Mouse (Mus musculus) lung, adult 10 weeks (tissue): ENCODE results near the gene Mri1. TPM values are rescaled to one million over a fixed set of nuclear protein-coding genes. Genes with fewer than 3 reads are reported as not detected.

Source experiments
- polyA plus RNA-seq: library from polyadenylated mRNA; stranded (reverse); fragments of 350-450 nt; fragmentation: Illumina TruSeq; extraction: RNeasy Lipid Tissue Mini Kit (QIAGEN cat#74804); gene quantifications from one replicate; pipeline ENCODE4 v1.2.3, GENCODE M21; 2014; ENCODE audit warnings: low read depth, low replicate concordance; ENCODE audit not compliant: insufficient read depth

The Mri1 gene
- polyA plus RNA-seq: 15.2 TPM

GRCm38 (mm10) chr8:84256822-84257610 is at the start of gene Mri1:
Gene Mri1, minus strand, starts transcription at chr8:84257326.

GRCm38 (mm10) chr8:84269950-84270773 is 13.0 kb upstream of the Mri1 start, which contains the start of gene Ccdc130:
Gene Ccdc130, minus strand, starts transcription at chr8:84270380.

GRCm38 (mm10) chr8:84249257-84250170 is 7.6 kb downstream of the Mri1 start, which contains the start of gene D8Ertd738e:
Gene D8Ertd738e, minus strand, starts transcription at chr8:84249719.

GRCm38 (mm10) chr8:84236998-84237473 is 20.1 kb downstream of the Mri1 start, which contains the start of gene Zswim4:
Gene Zswim4, minus strand, starts transcription at chr8:84237055.

Other genes starting within 250 kb of the Mri1 start
- gene 2210011C24Rik, start 245.2 kb downstream of the Mri1 start, polyA plus RNA-seq: 15.0 TPM
- 0.21 TPM for gene Palm3, start 235.9 kb downstream of the Mri1 start, polyA plus RNA-seq
- gene Il27ra, start 214.7 kb downstream of the Mri1 start, polyA plus RNA-seq: 4.3 TPM
- 1.1 TPM for gene Rln3, start 212.3 kb downstream of the Mri1 start, polyA plus RNA-seq
- gene Gm10643, start 192.2 kb downstream of the Mri1 start, polyA plus RNA-seq: 0.87 TPM
- 6.9 TPM for gene Rfx1, start 190.5 kb downstream of the Mri1 start, polyA plus RNA-seq
- 11.5 TPM for gene Dcaf15, start 152.6 kb downstream of the Mri1 start, polyA plus RNA-seq
- gene Podnl1, start 131.3 kb downstream of the Mri1 start, polyA plus RNA-seq: 0.66 TPM
- 11.2 TPM for gene Cc2d1a, start 109.4 kb downstream of the Mri1 start, polyA plus RNA-seq
- 0.99 TPM for gene 4930432K21Rik, start 109.3 kb downstream of the Mri1 start, polyA plus RNA-seq
- not detected for gene Nanos3, start 72.1 kb downstream of the Mri1 start, polyA plus RNA-seq
- 4.6 TPM for gene Zswim4, start 20.3 kb downstream of the Mri1 start, polyA plus RNA-seq
- gene D8Ertd738e, start 7.6 kb downstream of the Mri1 start, polyA plus RNA-seq: 318 TPM
- gene Ccdc130, start 13.1 kb upstream of the Mri1 start, polyA plus RNA-seq: 15.0 TPM
- 0.19 TPM for gene Cacna1a, start 131.1 kb upstream of the Mri1 start, polyA plus RNA-seq